Mouse (Mus musculus) Patski (cell line): Measurements from ENCODE around the gene Kdm1a. TPM values are rescaled to one million over a fixed set of nuclear protein-coding genes. Genes with fewer than 3 reads are reported as not detected.
A peak's percentile ranks its signal among the peaks of the same experiment; 100 is the strongest.

ENCODE experiments used
- ATAC-seq: fragments of 100-300 bp; one replicate; pipeline ENCODE4 v1.8.0; 2021
- CTCF ChIA-PET: fragments of 350-600 bp; sonication (Branson Sonifier 250); formaldehyde crosslinking; loops from one replicate; lab custom pipeline; 2022; ENCODE audit warnings: inconsistent platforms; lab: Charles Lee
- POLR2A ChIA-PET: fragments of 350-600 bp; sonication (Branson Sonifier 250); formaldehyde crosslinking; loops from one replicate; lab custom pipeline; 2022; ENCODE audit warnings: antibody characterized with exemption, inconsistent platforms; lab: Charles Lee
- DNase-seq: peaks from one replicate; pipeline ENCODE4 v3.0.0-alpha.2; 2011; ENCODE audit warnings: low read depth, low spot score
- H3K27me3 ChIP-seq: fragments of 371-371 bp; one replicate; pipeline ENCODE4 v1.5.1; 2021
- CTCF ChIP-seq: fragments of 100-300 bp; IDR thresholded peaks from one replicate; pipeline ENCODE4 v1.5.1; 2021
- in situ Hi-C: fragments of 300-500 bp; cut with MboI; formaldehyde crosslinking; loops from 3 replicates; pipeline ENCODE4 v1.11.1; 2018; ENCODE audit warnings: low pct_unique_long_range_greater_than_20kb, mixed read lengths
- polyA plus RNA-seq: library from polyadenylated mRNA; unstranded; gene quantifications from one replicate; pipeline ENCODE4 v1.2.3, GENCODE M21; 2021

Gene Kdm1a
- polyA plus RNA-seq, 1 experiment from 2014 or later: 66.9 TPM

GRCm38 (mm10) chr4:136545151-136545550 is 57.4 kb downstream of the Kdm1a start:
- in situ Hi-C loops: no loop called here
- DNase-seq: no peak
- ChIA-PET CTCF (no interaction called here), POLR2A (no interaction called here)
- ATAC-seq: no peak
- TF ChIP-seq CTCF: no peak
- no peaks in the 10 kb centered on the region for H3K27me3 ChIP-seq

- peak; percentile 61 for TF ChIP-seq CTCF
- in situ Hi-C loops: no loop called here
- no peak for DNase-seq
- ATAC-seq: no peak
- ChIA-PET POLR2A (no interaction called here), CTCF (interaction anchor here (1.6 to 2.5 kb wide), 2 partner anchors 14 to 17 kb away, joined by 8 read pairs; no protein-coding TSS in a partner anchor)
- no peaks in the 10 kb centered on the region for H3K27me3 ChIP-seq
These were observed 76.1 kb downstream of the Kdm1a start for GRCm38 (mm10) chr4:136526412-136526811.

GRCm38 (mm10) chr4:136524309-136524708 is 78.2 kb downstream of the Kdm1a start:
- H3K27me3 ChIP-seq: no peaks in the 10 kb centered on the region
- no peak for ATAC-seq
- POLR2A ChIA-PET: no interaction called here
- TF ChIP-seq CTCF: no peak
- DNase-seq: no peak
- CTCF ChIA-PET: no interaction called here
- in situ Hi-C loops: no loop called here

- no peaks in the 10 kb centered on the region for H3K27me3 ChIP-seq
- ChIA-PET POLR2A (no interaction called here), CTCF (no interaction called here)
- in situ Hi-C loops: no loop called here
- ATAC-seq (no peak), DNase-seq (no peak)
- no peak for TF ChIP-seq CTCF
These were observed 80.6 kb downstream of the Kdm1a start for GRCm38 (mm10) chr4:136521898-136522297.

GRCm38 (mm10) chr4:136519866-136520265 is 82.7 kb downstream of the Kdm1a start:
- DNase-seq: no peak

GRCm38 (mm10) chr4:136518576-136518975 is 83.9 kb downstream of the Kdm1a start:
- CTCF ChIA-PET: interaction anchor here (0.8 kb wide), 1 partner anchor 9 kb away, joined by 3 read pairs; no protein-coding TSS in a partner anchor
- DNase-seq: no peak

More at GRCm38 (mm10) chr4:136519866-136520265, 82.7 kb downstream of the Kdm1a start:
- POLR2A ChIA-PET: no interaction called here
- in situ Hi-C loops: loop anchor here (5.0 kb wide), 2 partner anchors 58 to 143 kb away; partner anchors contain the start of gene 6030445D17Rik
- no peaks in the 10 kb centered on the region for H3K27me3 ChIP-seq
- CTCF ChIA-PET: interaction anchor here (2.3 kb wide), 1 partner anchor 10 kb away, joined by 8 read pairs; no protein-coding TSS in a partner anchor
- TF ChIP-seq CTCF: no peak
- no peak for ATAC-seq

GRCm38 (mm10) chr4:136518141-136518540 is 84.4 kb downstream of the Kdm1a start:
- DNase-seq: peak; percentile 73
- CTCF ChIA-PET: interaction anchor here (1.0 kb wide), 1 partner anchor 23 kb away, joined by 3 read pairs; no protein-coding TSS in a partner anchor
- TF ChIP-seq CTCF: no peak
- no peak for ATAC-seq
- POLR2A ChIA-PET: interaction anchor here (1.5 kb wide), 1 partner anchor 48 kb away, joined by 4 read pairs; the partner anchor contains the start of gene Luzp1
- in situ Hi-C loops: loop anchor here (5.0 kb wide), 2 partner anchors 56 to 141 kb away; partner anchors contain the start of gene 6030445D17Rik
- H3K27me3 ChIP-seq: no peaks in the 10 kb centered on the region

More at GRCm38 (mm10) chr4:136518576-136518975, 83.9 kb downstream of the Kdm1a start:
- no peak for ATAC-seq
- H3K27me3 ChIP-seq: no peaks in the 10 kb centered on the region
- in situ Hi-C loops: loop anchor here (5.0 kb wide), 2 partner anchors 56 to 141 kb away; partner anchors contain the start of gene 6030445D17Rik
- TF ChIP-seq CTCF: no peak
- POLR2A ChIA-PET: interaction anchor here (0.7 kb wide), 1 partner anchor 92 kb away, joined by 3 read pairs; no protein-coding TSS in a partner anchor

- ATAC-seq: no peak
- in situ Hi-C loops: no loop called here
These were observed 89.6 kb downstream of the Kdm1a start for GRCm38 (mm10) chr4:136512905-136513304.

GRCm38 (mm10) chr4:136511708-136512107 is 90.8 kb downstream of the Kdm1a start:
- no peaks in the 10 kb centered on the region for H3K27me3 ChIP-seq
- ATAC-seq: no peak
- DNase-seq: no peak
- CTCF ChIA-PET: no interaction called here
- in situ Hi-C loops: no loop called here
- TF ChIP-seq CTCF: no peak
- POLR2A ChIA-PET: interaction anchor here (0.7 kb wide), 1 partner anchor 14 kb away, joined by 3 read pairs; no protein-coding TSS in a partner anchor

More at GRCm38 (mm10) chr4:136512905-136513304, 89.6 kb downstream of the Kdm1a start:
- TF ChIP-seq CTCF: no peak
- H3K27me3 ChIP-seq: no peaks in the 10 kb centered on the region
- ChIA-PET POLR2A (interaction anchor here (1.3 kb wide), 1 partner anchor 43 kb away, joined by 5 read pairs; no protein-coding TSS in a partner anchor), CTCF (interaction anchor here (0.8 to 1.9 kb wide), 2 partner anchors 48 to 124 kb away, joined by 3 to 4 read pairs; no protein-coding TSS in a partner anchor)
- DNase-seq: no peak

- no peak for ATAC-seq
These were observed 92.7 kb downstream of the Kdm1a start for GRCm38 (mm10) chr4:136509857-136510256.

More at GRCm38 (mm10) chr4:136509857-136510256, 92.7 kb downstream of the Kdm1a start:
- in situ Hi-C loops: no loop called here
- ChIA-PET POLR2A (no interaction called here), CTCF (interaction anchor here (1.2 to 2.4 kb wide), 4 partner anchors 9 to 31 kb away, joined by 4 to 8 read pairs (median 6); no protein-coding TSS in a partner anchor)
- no peak for DNase-seq
- peak; percentile 41 for TF ChIP-seq CTCF
- H3K27me3 ChIP-seq: no peaks in the 10 kb centered on the region
